Mouse (Mus musculus) midbrain, embryonic 13.5 days (tissue): Measurements from ENCODE around the gene Elmo1. TPM values are rescaled to one million over a fixed set of nuclear protein-coding genes. Genes with fewer than 3 reads are reported as not detected.

ENCODE experiments used
- ATAC-seq: fragments of 200-750 bp; cut with Nextera tagmentation; 2 replicates; pipeline ENCODE4 v1.8.0; 2017; ENCODE audit warnings: mild to moderate bottlenecking, moderate TSS enrichment, moderate library complexity
- H3K27ac ChIP-seq: fragments of 300-500 bp; sonication (generic); 2 replicates; pipeline ENCODE4 v1.5.1; 2015; ENCODE audit warnings: inconsistent platforms, mild to moderate bottlenecking, moderate library complexity
- H3K27me3 ChIP-seq: fragments of 300-500 bp; sonication (generic); 2 replicates; pipeline ENCODE4 v1.6.1; 2015; ENCODE audit warnings: mild to moderate bottlenecking, inconsistent platforms
- H3K36me3 ChIP-seq: fragments of 300-500 bp; sonication (generic); 2 replicates; pipeline ENCODE4 v1.6.1; 2015; ENCODE audit warnings: mild to moderate bottlenecking, inconsistent platforms
- H3K4me1 ChIP-seq: fragments of 300-500 bp; sonication (generic); replicated peaks from 2 replicates; pipeline ENCODE4 v1.6.1; 2015; ENCODE audit warnings: inconsistent platforms
- H3K4me2 ChIP-seq: fragments of 300-500 bp; sonication (generic); replicated peaks from 2 replicates; pipeline ENCODE4 v1.6.1; 2015; ENCODE audit warnings: moderate library complexity, mild to moderate bottlenecking, inconsistent platforms
- H3K4me3 ChIP-seq: fragments of 300-500 bp; sonication (generic); replicated peaks from 2 replicates; pipeline ENCODE4 v1.5.1; 2015; ENCODE audit warnings: mild to moderate bottlenecking, inconsistent platforms
- H3K9ac ChIP-seq: fragments of 300-500 bp; sonication (generic); replicated peaks from 2 replicates; pipeline ENCODE4 v1.6.1; 2015; ENCODE audit warnings: mild to moderate bottlenecking, inconsistent platforms
- H3K9me3 ChIP-seq: fragments of 300-500 bp; sonication (generic); 2 replicates; pipeline ENCODE4 v1.6.1; 2016; ENCODE audit warnings: mild to moderate bottlenecking, inconsistent platforms
- WGBS: fragments of 180-500 bp; shearing (Covaris S2); methylation state at CpG from one replicate; pipeline ENCODE4 v1.1.7; 2015; 5-methylcytosine and 5-hydroxymethylcytosine counted together
- polyA plus RNA-seq: library from polyadenylated mRNA; unstranded; fragments of >200 nt; fragmentation: Nextera tagmentation; extraction: Ambion mirVana; gene quantifications from 2 replicates; pipeline ENCODE4 v1.2.1, GENCODE M21; 2015

The Elmo1 gene
- polyA plus RNA-seq, 1 experiment from 2014 or later, result 36.5 TPM

DNA sequence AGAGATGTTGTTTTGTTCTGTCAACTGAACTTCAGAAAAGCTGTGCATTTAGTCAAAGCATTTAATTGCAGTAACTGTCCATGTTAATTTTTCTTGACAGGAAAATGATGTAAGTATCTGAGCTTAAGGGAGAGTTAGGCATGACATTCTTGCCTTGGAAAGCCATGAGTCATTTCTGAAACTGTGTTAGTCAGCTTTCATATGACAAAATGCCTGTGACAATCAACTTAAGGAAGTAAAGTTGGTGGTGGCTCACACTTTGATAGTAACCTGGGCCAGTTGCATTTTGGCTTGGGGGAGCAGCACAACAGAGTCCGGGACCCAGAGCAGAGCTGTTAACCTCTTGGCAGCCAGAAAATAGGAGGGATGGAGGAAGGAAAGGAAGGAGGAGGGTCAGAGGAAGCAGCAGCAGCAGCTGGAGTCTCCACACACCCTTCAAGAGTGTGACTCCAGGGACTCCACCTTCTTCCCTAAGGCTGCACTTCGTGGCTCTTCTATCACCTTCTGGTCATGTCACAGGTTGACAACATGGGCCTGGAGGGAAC lies 20.9 kb downstream of the Elmo1 start:
- Histone ChIP-seq H3K4me2 (no peak overlapping the region), H3K27ac (no peak overlapping the region), H3K9me3 (no peaks in the 10 kb centered on the region), H3K4me1 (peaks cover 10% of the 10 kb centered on the region), H3K4me3 (no peak overlapping the region), H3K36me3 (no peaks in the 10 kb centered on the region), H3K27me3 (no peaks in the 10 kb centered on the region), H3K9ac (no peak overlapping the region)
- WGBS, result 76% methylated on average over 2 of the region's 2 CpGs
- ATAC-seq, result no peak

DNA sequence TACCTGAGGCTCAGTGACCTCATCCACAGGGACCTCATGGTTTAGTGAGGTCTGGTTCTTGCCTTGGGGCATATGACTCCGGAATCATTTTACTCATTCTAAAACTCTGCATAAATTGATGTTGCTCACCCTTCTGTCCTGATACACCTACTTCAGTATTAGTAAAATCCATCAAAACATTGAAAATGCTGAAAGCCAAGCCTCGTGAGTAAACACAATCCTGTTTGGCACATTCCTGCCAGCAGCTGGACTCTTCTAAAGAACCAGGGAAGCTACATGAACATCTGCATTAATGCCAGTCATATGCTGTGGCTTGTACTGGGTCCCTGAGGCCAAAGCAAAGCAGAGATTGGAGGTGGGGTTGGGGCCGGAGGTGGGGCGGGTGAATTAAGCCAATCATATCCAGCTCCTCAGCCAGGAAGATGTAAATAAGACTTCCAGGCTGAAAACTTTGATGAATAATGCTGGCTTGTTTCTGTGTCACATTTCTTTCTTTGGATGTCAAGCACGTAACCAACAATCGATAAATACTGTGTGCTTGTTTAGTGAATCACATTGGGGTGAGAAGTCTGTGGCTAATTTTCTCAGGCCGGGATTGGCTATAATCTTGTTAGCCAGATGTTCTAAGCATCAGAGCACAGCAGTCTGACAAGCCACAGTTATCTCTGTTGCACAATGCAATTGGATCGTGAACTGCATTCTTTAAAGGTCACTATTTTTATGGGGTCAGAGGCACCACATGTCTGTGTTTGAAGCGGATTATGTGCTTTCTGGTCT lies 24.9 kb downstream of the Elmo1 start:
- WGBS, result 46% methylated on average over 9 of the region's 9 CpGs
- H3K27me3 ChIP-seq, result no peaks in the 10 kb centered on the region
- no peak for ATAC-seq
- H3K4me2 ChIP-seq, result no peak overlapping the region
- peaks cover 10% of the 10 kb centered on the region for H3K4me1 ChIP-seq
- no peak overlapping the region for H3K4me3 ChIP-seq
- H3K9me3 ChIP-seq, result no peaks in the 10 kb centered on the region
- H3K9ac ChIP-seq, result no peak overlapping the region
- H3K36me3 ChIP-seq, result no peaks in the 10 kb centered on the region
- H3K27ac ChIP-seq, result no peak overlapping the region

DNA sequence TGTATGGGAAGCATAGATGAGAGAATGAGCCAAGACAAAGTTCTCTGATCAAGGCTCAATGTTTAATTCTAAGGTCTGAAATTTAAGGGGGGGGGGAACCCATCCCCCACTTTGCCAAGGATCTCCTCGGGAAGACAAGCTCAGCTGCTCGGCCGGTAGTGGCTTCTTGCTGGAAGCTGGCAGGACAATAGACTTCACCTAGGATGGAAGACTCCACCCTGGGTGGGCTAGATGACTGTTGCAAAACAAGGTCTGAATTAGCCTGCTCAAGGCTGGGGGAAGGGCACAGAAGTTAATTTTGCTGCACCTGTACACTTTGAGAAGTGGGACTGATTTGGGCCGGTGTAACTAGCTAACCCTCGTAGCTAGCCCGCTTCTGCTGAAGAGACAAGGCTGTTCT lies 25.6 kb downstream of the Elmo1 start:
- Histone ChIP-seq H3K9ac (no peak overlapping the region), H3K27me3 (no peaks in the 10 kb centered on the region), H3K4me1 (peaks cover 8% of the 10 kb centered on the region), H3K4me3 (no peak overlapping the region), H3K36me3 (no peaks in the 10 kb centered on the region), H3K27ac (no peak overlapping the region), H3K9me3 (no peaks in the 10 kb centered on the region), H3K4me2 (no peak overlapping the region)
- ATAC-seq, result peak; percentile 35; the same call in 1 of the 2 replicates
- whole genome bisulfite sequencing, result 47% methylated on average over 6 of the region's 6 CpGs

DNA sequence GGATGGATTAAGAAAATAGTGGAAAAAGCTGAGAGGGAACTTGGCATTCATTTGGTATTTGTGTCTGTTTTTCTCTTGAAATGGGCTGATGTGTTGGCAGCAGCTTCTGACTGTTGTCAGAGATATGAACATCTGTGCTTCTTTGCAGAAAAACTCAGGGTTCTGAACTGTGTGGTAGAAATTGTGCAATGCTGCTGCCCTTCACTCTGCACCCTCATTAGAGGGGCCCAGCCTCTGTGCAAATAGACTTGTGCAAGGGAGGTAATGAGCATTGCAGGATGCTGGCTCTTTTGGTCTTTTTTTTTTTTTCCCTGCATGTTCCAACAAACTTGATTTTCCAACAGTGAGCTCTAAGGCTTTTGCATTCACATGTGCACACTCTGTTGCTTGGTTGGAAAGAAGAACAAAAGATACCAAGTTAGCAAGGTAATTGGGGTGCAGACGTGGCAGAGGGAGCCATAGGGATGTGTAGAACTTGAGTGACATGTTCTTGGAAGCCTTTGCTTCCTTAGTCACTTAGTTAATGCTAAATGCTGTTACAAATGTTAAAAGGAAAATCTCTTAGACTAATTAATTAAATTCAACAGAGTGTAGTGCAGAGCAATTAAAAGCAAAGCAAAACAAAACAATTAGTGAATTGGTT lies 26.6 kb downstream of the Elmo1 start:
- peak; percentile 53; the same call in 1 of the 2 replicates for ATAC-seq
- Histone ChIP-seq H3K4me2 (no peak overlapping the region), H3K27me3 (no peaks in the 10 kb centered on the region), H3K4me3 (no peak overlapping the region), H3K9me3 (no peaks in the 10 kb centered on the region), H3K36me3 (no peaks in the 10 kb centered on the region), H3K27ac (no peak overlapping the region), H3K9ac (no peak overlapping the region), H3K4me1 (peaks cover 8% of the 10 kb centered on the region)
- WGBS, result 55% methylated on average over 1 of the region's 1 CpGs

DNA sequence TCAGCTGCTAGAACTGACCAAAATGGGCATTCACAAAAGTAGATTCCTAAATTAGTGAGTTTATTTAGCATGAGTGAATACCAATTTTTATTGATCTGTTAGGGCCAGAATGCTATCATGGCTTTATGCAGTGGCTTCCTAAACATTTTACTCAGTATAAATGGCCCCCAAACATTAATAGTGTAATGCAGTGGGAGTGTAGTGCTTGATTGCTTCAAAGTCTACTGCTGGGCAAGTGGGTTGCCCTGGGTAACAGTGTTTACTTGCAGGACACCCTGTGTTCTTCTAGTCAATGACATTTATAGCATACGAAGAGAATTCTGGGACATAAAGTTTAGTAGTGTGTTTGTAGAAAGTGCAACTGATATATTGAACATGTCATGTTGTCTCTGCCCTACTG lies 27.3 kb downstream of the Elmo1 start:
- no peak overlapping the region for H3K27ac ChIP-seq
- no peaks in the 10 kb centered on the region for H3K9me3 ChIP-seq
- no peak overlapping the region for H3K9ac ChIP-seq
- H3K4me3 ChIP-seq, result no peak overlapping the region
- H3K4me1 ChIP-seq, result peaks cover 8% of the 10 kb centered on the region
- H3K4me2 ChIP-seq, result no peak overlapping the region
- ATAC-seq, result no peak
- H3K27me3 ChIP-seq, result no peaks in the 10 kb centered on the region
- no peaks in the 10 kb centered on the region for H3K36me3 ChIP-seq
- WGBS, result 80% methylated on average over 1 of the region's 1 CpGs

DNA sequence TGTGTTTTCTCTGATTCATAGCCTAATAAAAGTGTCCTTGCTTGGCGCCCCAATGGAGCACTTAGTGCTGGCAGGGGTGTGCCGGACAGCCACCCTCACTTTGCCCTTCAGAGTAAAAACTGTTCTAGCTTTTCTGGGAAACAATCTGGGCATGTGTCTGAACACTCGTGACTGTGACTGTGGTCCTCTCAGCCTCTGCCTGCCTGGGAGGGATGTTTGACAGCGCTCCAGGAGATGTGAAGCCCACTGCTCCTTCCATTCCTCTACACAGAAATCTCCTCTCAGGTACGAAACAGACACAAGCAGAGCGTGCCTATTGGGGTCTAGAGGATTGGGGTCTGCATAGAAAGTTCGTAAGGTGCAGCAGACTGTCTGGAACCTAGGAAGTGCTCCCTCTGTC lies 28.5 kb downstream of the Elmo1 start:
- no peak for ATAC-seq
- Histone ChIP-seq H3K9me3 (no peaks in the 10 kb centered on the region), H3K4me1 (peaks cover 8% of the 10 kb centered on the region), H3K4me3 (no peak overlapping the region), H3K4me2 (no peak overlapping the region), H3K9ac (no peak overlapping the region), H3K36me3 (no peaks in the 10 kb centered on the region), H3K27ac (no peak overlapping the region), H3K27me3 (no peaks in the 10 kb centered on the region)
- 92% methylated on average over 7 of the region's 7 CpGs for WGBS

DNA sequence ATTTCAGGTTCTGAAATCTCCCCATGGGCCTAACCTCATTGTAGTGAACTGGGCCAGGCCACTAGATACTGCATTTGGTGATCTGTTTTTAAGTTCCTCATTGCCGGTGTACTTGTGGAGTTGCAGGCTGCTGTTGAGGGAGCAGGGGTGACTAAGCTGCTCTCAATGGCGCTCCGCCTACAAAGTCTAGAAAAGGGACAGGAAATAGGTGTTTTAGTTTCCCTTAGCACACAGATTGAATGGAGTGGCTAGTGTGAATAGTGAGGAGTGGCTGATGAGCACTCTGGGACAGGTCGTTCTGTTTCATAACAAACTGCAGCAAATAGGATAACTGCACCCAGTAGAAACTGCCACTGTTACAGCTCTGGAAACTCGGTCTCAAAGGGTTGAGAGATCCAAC lies 30.3 kb downstream of the Elmo1 start:
- no peaks in the 10 kb centered on the region for H3K27me3 ChIP-seq

DNA sequence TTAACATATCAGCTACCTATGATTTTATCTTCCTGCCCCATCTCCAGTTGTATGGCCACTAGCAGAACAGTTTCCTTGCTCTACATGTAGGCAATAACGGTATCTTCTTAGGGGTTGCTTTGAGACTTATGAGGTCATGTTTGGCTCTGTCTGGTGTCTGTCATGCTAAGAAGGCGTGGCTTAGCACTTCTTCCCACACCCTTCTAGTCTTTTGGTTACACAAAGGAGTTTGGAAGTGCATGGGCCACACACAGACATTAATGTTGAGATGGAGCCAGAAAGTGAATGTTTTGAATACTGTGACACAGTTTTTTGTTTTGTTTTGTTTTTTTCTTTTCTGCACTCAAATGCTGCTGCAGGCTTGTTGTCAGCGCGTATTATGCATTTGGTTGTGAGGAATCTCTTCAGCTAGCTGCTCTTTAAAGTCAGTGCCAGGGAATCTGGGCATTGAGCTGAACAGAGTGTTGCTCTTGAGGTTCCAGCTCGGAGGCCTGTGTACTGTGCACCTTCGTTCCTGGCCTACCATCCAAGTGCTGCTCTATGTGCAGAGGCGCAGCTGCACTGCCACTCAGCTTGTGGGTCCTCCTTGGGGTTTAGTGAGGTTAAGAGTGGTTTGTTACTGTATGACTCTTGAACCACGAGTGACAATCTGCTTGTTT lies 31.1 kb downstream of the Elmo1 start:
- Histone ChIP-seq H3K4me3 (no peak overlapping the region), H3K4me1 (peaks cover 4% of the 10 kb centered on the region; the same call in 1 of the 2 replicates), H3K36me3 (no peaks in the 10 kb centered on the region), H3K27me3 (no peaks in the 10 kb centered on the region), H3K9me3 (no peaks in the 10 kb centered on the region), H3K27ac (no peak overlapping the region), H3K4me2 (no peak overlapping the region), H3K9ac (no peak overlapping the region)
- no peak for ATAC-seq
- 88% methylated on average over 8 of the region's 8 CpGs for WGBS

More for the DNA sequence above, 30.3 kb downstream of the Elmo1 start:
- H3K36me3 ChIP-seq, result no peaks in the 10 kb centered on the region
- H3K4me1 ChIP-seq, result peaks cover 5% of the 10 kb centered on the region
- H3K9me3 ChIP-seq, result no peaks in the 10 kb centered on the region
- no peak overlapping the region for H3K4me3 ChIP-seq
- no peak overlapping the region for H3K9ac ChIP-seq
- no peak for ATAC-seq
- no peak overlapping the region for H3K27ac ChIP-seq
- WGBS, result 83% methylated on average over 5 of the region's 5 CpGs
- no peak overlapping the region for H3K4me2 ChIP-seq

DNA sequence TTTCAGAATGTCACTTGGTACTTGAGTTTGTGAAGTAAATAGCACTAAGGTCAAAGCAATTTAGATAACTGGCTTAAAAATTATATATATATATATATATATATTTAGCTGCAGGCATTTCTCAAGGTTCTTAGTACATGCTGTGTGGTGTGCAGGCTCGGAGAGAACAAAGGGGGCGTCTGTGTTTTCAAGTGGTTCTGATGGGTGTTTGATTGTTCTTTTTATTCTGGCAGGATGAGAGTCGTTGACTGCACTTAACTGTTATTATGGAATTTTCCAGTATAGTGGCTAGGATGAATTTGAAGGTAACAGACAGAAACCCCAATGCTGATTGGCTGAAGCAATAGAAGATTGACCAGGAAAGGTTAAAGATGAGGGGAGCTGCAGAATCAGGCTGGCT lies 33.6 kb downstream of the Elmo1 start:
- 61% methylated on average over 3 of the region's 3 CpGs for WGBS
- ATAC-seq, result no peak

DNA sequence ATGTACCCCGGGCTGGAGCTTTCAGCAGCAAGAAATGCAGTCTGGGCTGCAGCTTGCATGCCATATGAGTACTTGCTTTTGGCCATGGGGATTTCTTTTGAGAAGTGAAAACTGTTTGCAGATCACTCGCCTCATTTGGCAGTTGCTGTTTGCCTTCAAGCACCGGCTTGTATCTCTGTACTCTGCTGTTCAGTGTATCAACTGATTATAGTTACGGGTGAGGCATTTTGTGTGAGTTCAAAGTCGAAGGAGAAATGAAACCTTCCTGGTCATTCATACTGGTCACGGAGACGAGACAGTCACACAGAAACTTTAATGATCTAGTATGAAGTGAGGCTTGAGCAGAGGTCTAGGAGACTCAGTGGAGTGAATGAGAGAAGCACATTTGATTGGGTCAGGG lies 34.6 kb downstream of the Elmo1 start:
- Histone ChIP-seq H3K9ac (no peak overlapping the region), H3K36me3 (no peaks in the 10 kb centered on the region), H3K9me3 (no peaks in the 10 kb centered on the region), H3K4me1 (no peaks in the 10 kb centered on the region), H3K4me2 (no peak overlapping the region), H3K27me3 (no peaks in the 10 kb centered on the region), H3K27ac (no peak overlapping the region), H3K4me3 (no peak overlapping the region)
- no peak for ATAC-seq
- WGBS, result 81% methylated on average over 7 of the region's 7 CpGs

More for the DNA sequence above, 33.6 kb downstream of the Elmo1 start:
- no peak overlapping the region for H3K4me3 ChIP-seq
- no peak overlapping the region for H3K4me2 ChIP-seq
- H3K4me1 ChIP-seq, result no peaks in the 10 kb centered on the region
- H3K36me3 ChIP-seq, result no peaks in the 10 kb centered on the region
- H3K27ac ChIP-seq, result no peak overlapping the region
- H3K9ac ChIP-seq, result no peak overlapping the region
- no peaks in the 10 kb centered on the region for H3K9me3 ChIP-seq
- no peaks in the 10 kb centered on the region for H3K27me3 ChIP-seq

DNA sequence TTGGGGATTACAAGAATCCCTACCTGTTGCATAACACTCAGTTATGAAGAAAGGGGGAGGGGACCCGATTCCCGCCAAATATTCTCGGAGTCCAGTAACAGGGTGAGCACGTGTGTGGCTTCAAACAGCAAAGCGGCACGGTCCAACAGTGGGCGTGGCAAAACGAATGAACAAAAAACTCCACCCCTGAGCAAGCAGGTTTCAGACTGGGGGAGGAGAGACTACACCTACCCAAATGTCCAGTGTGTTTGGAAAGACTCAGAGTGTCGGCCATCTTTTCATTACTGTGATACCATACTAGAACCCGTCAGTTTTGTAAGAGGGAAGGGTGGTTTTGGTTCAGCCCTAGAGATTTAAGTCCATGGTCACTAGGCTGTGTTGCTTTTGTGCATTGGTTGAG lies 35.4 kb downstream of the Elmo1 start:
- Histone ChIP-seq H3K9ac (no peak overlapping the region), H3K9me3 (no peaks in the 10 kb centered on the region), H3K4me2 (no peak overlapping the region), H3K36me3 (no peaks in the 10 kb centered on the region), H3K4me1 (no peaks in the 10 kb centered on the region), H3K27ac (no peak overlapping the region), H3K4me3 (no peak overlapping the region), H3K27me3 (no peaks in the 10 kb centered on the region)
- ATAC-seq, result no peak
- 89% methylated on average over 10 of the region's 10 CpGs for WGBS

DNA sequence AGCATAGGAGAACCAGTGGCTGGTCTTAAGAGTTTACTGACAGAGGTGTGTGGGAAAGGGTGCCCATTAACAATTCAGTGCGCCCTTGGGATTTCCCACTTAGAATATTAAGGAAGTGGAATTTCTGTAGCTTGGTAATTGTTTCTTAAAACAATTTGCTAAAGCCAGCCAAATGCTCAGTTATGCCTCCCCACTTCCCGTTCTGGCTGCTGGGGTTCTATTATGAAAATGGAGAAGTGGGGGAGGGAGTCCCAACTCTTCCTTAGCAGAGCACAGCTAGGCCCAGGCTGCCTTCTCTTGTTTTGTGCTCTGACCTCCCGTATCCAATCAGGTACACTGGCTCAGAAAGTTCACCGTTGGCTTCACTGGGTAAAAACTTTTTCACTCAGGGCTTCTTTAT lies 37.2 kb downstream of the Elmo1 start:
- no peak for ATAC-seq
- H3K4me3 ChIP-seq, result no peak overlapping the region
- no peak overlapping the region for H3K4me2 ChIP-seq
- H3K27me3 ChIP-seq, result no peaks in the 10 kb centered on the region
- no peaks in the 10 kb centered on the region for H3K4me1 ChIP-seq
- H3K27ac ChIP-seq, result no peak overlapping the region
- H3K9ac ChIP-seq, result no peak overlapping the region
- H3K36me3 ChIP-seq, result no peaks in the 10 kb centered on the region
- 67% methylated on average over 4 of the region's 4 CpGs for WGBS
- H3K9me3 ChIP-seq, result no peaks in the 10 kb centered on the region
